Mouse (Mus musculus): ENCODE data around the gene Mgat4a. TPM values are rescaled to one million over a fixed set of nuclear protein-coding genes. Genes with fewer than 3 reads are reported as not detected.

The Mgat4a gene
- polyA plus RNA-seq, 2 experiments = 0.77 to 0.91 TPM

- H3K36me3 ChIP-seq (replicated peaks; ENCODE audit: control insufficient read depth, insufficient read depth, low read depth) = no peaks in the 10 kb centered on the region
- WGBS (ENCODE audit: insufficient replicate concordance) = 68% methylated on average over 4 of the region's 4 CpGs
- H3K9ac ChIP-seq (replicated peaks) = no peak overlapping the region
- no peak for TF ChIP-seq EP300 (IDR thresholded peaks at IDR 0.05; ENCODE audit: low read depth)
- TF ChIP-seq CTCF (IDR thresholded peaks at IDR 0.05; ENCODE audit: low read depth) = no peak
- no peak overlapping the region for H3K4me3 ChIP-seq (ENCODE audit: insufficient read depth in 1 of 2, low read depth in 2 of 2, low read length in 2 of 2)
- peaks cover 0 to 2% of the 10 kb centered on the region in 2 experiments; a peak in 2 of 4 replicates for H3K4me1 ChIP-seq (replicated peaks; ENCODE audit: control insufficient read depth in 2 of 2, insufficient read depth in 2 of 2, low read length in 1 of 2)
- no peaks in the 10 kb centered on the region for H3K27me3 ChIP-seq (ENCODE audit: control insufficient read depth, insufficient read depth, low read length)
- DNase-seq (ENCODE audit: low read depth in 3 of 3, low spot score in 3 of 3) (no peak), ATAC-seq (ENCODE audit: insufficient read depth) (no peak)
- H3K4me2 ChIP-seq (ENCODE audit: low read depth) = no peak overlapping the region
- no peaks in the 10 kb centered on the region for H3K9me3 ChIP-seq (ENCODE audit: control insufficient read depth, low read length)
- H3K27ac ChIP-seq = no peak overlapping the region
Observed at GRCm38 (mm10) chr1:37518124-37518720, 22.6 kb downstream of the Mgat4a start.

GRCm38 (mm10) chr1:37512961-37513431, 27.8 kb downstream of the Mgat4a start:
- Histone ChIP-seq H3K9ac (replicated peaks) (no peak overlapping the region), H3K27ac (no peak overlapping the region)

GRCm38 (mm10) chr1:37512109-37512640, 28.6 kb downstream of the Mgat4a start:
- ATAC-seq (ENCODE audit: insufficient read depth) = no peak
- TF ChIP-seq EP300 (IDR thresholded peaks at IDR 0.05; ENCODE audit: low read depth) (no peak), CTCF (IDR thresholded peaks at IDR 0.05; ENCODE audit: low read depth) (no peak)
- no peaks in the 10 kb centered on the region for H3K36me3 ChIP-seq (replicated peaks; ENCODE audit: control insufficient read depth, insufficient read depth, low read depth)
- no peak overlapping the region for H3K27ac ChIP-seq
- H3K4me2 ChIP-seq (ENCODE audit: low read depth) = no peak overlapping the region
- WGBS (ENCODE audit: insufficient replicate concordance) = 57% methylated on average over 5 of the region's 5 CpGs
- H3K27me3 ChIP-seq (ENCODE audit: control insufficient read depth, insufficient read depth, low read length) = no peaks in the 10 kb centered on the region
- H3K4me1 ChIP-seq (replicated peaks; ENCODE audit: control insufficient read depth in 2 of 2, insufficient read depth in 2 of 2, low read length in 1 of 2) = no peaks in the 10 kb centered on the region; a peak in 1 of 4 replicates
- H3K9me3 ChIP-seq (ENCODE audit: control insufficient read depth, low read length) = no peaks in the 10 kb centered on the region
- no peak for DNase-seq (ENCODE audit: low read depth in 3 of 3, low spot score in 3 of 3)
- no peak overlapping the region for H3K4me3 ChIP-seq (ENCODE audit: insufficient read depth in 1 of 2, low read depth in 2 of 2, low read length in 2 of 2)
- H3K9ac ChIP-seq (replicated peaks) = no peak overlapping the region

More at GRCm38 (mm10) chr1:37512961-37513431, 27.8 kb downstream of the Mgat4a start:
- TF ChIP-seq CTCF (IDR thresholded peaks at IDR 0.05; ENCODE audit: low read depth) = no peak
- no peak for TF ChIP-seq EP300 (IDR thresholded peaks at IDR 0.05; ENCODE audit: low read depth)
- H3K9me3 ChIP-seq (ENCODE audit: control insufficient read depth, low read length) = no peaks in the 10 kb centered on the region
- no peak overlapping the region for H3K4me3 ChIP-seq (ENCODE audit: insufficient read depth in 1 of 2, low read depth in 2 of 2, low read length in 2 of 2)
- H3K27me3 ChIP-seq (ENCODE audit: control insufficient read depth, insufficient read depth, low read length) = no peaks in the 10 kb centered on the region
- no peak overlapping the region for H3K4me2 ChIP-seq (ENCODE audit: low read depth)
- ATAC-seq (ENCODE audit: insufficient read depth) (no peak), DNase-seq (ENCODE audit: low read depth in 3 of 3, low spot score in 3 of 3) (no peak)
- H3K36me3 ChIP-seq (replicated peaks; ENCODE audit: control insufficient read depth, insufficient read depth, low read depth) = no peaks in the 10 kb centered on the region
- WGBS (ENCODE audit: insufficient replicate concordance) = 82% methylated on average over 2 of the region's 2 CpGs
- H3K4me1 ChIP-seq (replicated peaks; ENCODE audit: control insufficient read depth in 2 of 2, insufficient read depth in 2 of 2, low read length in 1 of 2) = no peaks in the 10 kb centered on the region; a peak in 1 of 4 replicates

- H3K27me3 ChIP-seq (ENCODE audit: control insufficient read depth, insufficient read depth, low read length) = no peaks in the 10 kb centered on the region
- no peak for ATAC-seq (ENCODE audit: insufficient read depth)
- H3K36me3 ChIP-seq (replicated peaks; ENCODE audit: control insufficient read depth, insufficient read depth, low read depth) = no peaks in the 10 kb centered on the region
- TF ChIP-seq EP300 (IDR thresholded peaks at IDR 0.05; ENCODE audit: low read depth) (no peak), CTCF (IDR thresholded peaks at IDR 0.05; ENCODE audit: low read depth) (no peak)
- H3K27ac ChIP-seq = no peak overlapping the region
- H3K4me2 ChIP-seq (ENCODE audit: low read depth) = no peak overlapping the region
- peaks cover 0 to 3% of the 10 kb centered on the region in 2 experiments; a peak in 2 of 4 replicates for H3K4me1 ChIP-seq (replicated peaks; ENCODE audit: control insufficient read depth in 2 of 2, insufficient read depth in 2 of 2, low read length in 1 of 2)
- H3K4me3 ChIP-seq (ENCODE audit: insufficient read depth in 1 of 2, low read depth in 2 of 2, low read length in 2 of 2) = no peak overlapping the region
- DNase-seq (ENCODE audit: low read depth in 3 of 3, low spot score in 3 of 3) = no peak
- no peak overlapping the region for H3K9ac ChIP-seq (replicated peaks)
- WGBS (ENCODE audit: insufficient replicate concordance) = 65% methylated on average over 3 of the region's 3 CpGs
- H3K9me3 ChIP-seq (ENCODE audit: control insufficient read depth, low read length) = no peaks in the 10 kb centered on the region
Observed at GRCm38 (mm10) chr1:37510193-37510592, 30.6 kb downstream of the Mgat4a start.

GRCm38 (mm10) chr1:37509437-37509836, 31.4 kb downstream of the Mgat4a start:
- no peaks in the 10 kb centered on the region for H3K36me3 ChIP-seq (replicated peaks; ENCODE audit: control insufficient read depth, insufficient read depth, low read depth)
- H3K9me3 ChIP-seq (ENCODE audit: control insufficient read depth, low read length) = no peaks in the 10 kb centered on the region
- 61% methylated on average over 5 of the region's 5 CpGs for WGBS (ENCODE audit: insufficient replicate concordance)
- H3K27ac ChIP-seq = no peak overlapping the region
- no peak for TF ChIP-seq EP300 (IDR thresholded peaks at IDR 0.05; ENCODE audit: low read depth)
- no peak for TF ChIP-seq CTCF (IDR thresholded peaks at IDR 0.05; ENCODE audit: low read depth)
- H3K27me3 ChIP-seq (ENCODE audit: control insufficient read depth, insufficient read depth, low read length) = no peaks in the 10 kb centered on the region
- peaks cover 0 to 3% of the 10 kb centered on the region in 2 experiments; a peak in 2 of 4 replicates for H3K4me1 ChIP-seq (replicated peaks; ENCODE audit: control insufficient read depth in 2 of 2, insufficient read depth in 2 of 2, low read length in 1 of 2)
- no peak for DNase-seq (ENCODE audit: low read depth in 3 of 3, low spot score in 3 of 3)
- no peak overlapping the region for H3K4me3 ChIP-seq (ENCODE audit: insufficient read depth in 1 of 2, low read depth in 2 of 2, low read length in 2 of 2)
- no peak overlapping the region for H3K4me2 ChIP-seq (ENCODE audit: low read depth)
- no peak for ATAC-seq (ENCODE audit: insufficient read depth)
- no peak overlapping the region for H3K9ac ChIP-seq (replicated peaks)
